Mouse (Mus musculus): ENCODE data around the gene Syvn1.

Gene Syvn1

GRCm38 (mm10) chr19:6046294-6047153 lies at the start of gene Syvn1:
Gene Syvn1 (plus strand): TSS chr19:6046576.
- CTCF ChIA-PET: interaction anchor here (0.6 to 1.5 kb wide), 5 partner anchors 22 to 558 kb away, joined by 3 to 12 read pairs (median 3); partner anchors contain the start of genes Capn1 and Tm7sf2

- CTCF ChIA-PET: no interaction called here
Observed at GRCm38 (mm10) chr19:5998180-5998579, 48.2 kb upstream of the Syvn1 start.

- CTCF ChIA-PET: no interaction called here
Observed at GRCm38 (mm10) chr19:5999969-6000368, 46.4 kb upstream of the Syvn1 start.

GRCm38 (mm10) chr19:6005541-6005940 lies 40.8 kb upstream of the Syvn1 start:
- CTCF ChIA-PET: no interaction called here

- CTCF ChIA-PET: no interaction called here
Observed at GRCm38 (mm10) chr19:6007013-6007412, 39.4 kb upstream of the Syvn1 start.

GRCm38 (mm10) chr19:6009137-6009536 lies 37.2 kb upstream of the Syvn1 start:
- CTCF ChIA-PET: no interaction called here

- CTCF ChIA-PET: interaction anchor here (0.6 kb wide), 1 partner anchor 34 kb away, joined by 4 read pairs; no protein-coding TSS in a partner anchor
Observed at GRCm38 (mm10) chr19:6013691-6014090, 32.7 kb upstream of the Syvn1 start.

- CTCF ChIA-PET: interaction anchor here (0.6 to 1.4 kb wide), 4 partner anchors 10 to 49 kb away, joined by 3 to 5 read pairs (median 4); partner anchors contain the start of gene Syvn1
Observed at GRCm38 (mm10) chr19:6014991-6015510, 31.3 kb upstream of the Syvn1 start.

- CTCF ChIA-PET: interaction anchor here (0.7 to 1.4 kb wide), 4 partner anchors 9 to 263 kb away, joined by 3 to 5 read pairs (median 4); partner anchors contain the start of gene Syvn1
Observed at GRCm38 (mm10) chr19:6015511-6016315, 30.7 kb upstream of the Syvn1 start, which contains the start of gene Capn1. Gene Capn1 (minus strand): TSS chr19:6015897.

- CTCF ChIA-PET: interaction anchor here (0.7 to 1.4 kb wide), 2 partner anchors 51 to 262 kb away, joined by 3 to 4 read pairs; no protein-coding TSS in a partner anchor
Observed at GRCm38 (mm10) chr19:6016532-6016931, 29.8 kb upstream of the Syvn1 start.

GRCm38 (mm10) chr19:6018142-6019089 lies 28.0 kb upstream of the Syvn1 start:
- CTCF ChIA-PET: interaction anchor here (0.7 to 1.0 kb wide), 2 partner anchors 52 to 60 kb away, joined by 4 to 23 read pairs; no protein-coding TSS in a partner anchor

- CTCF ChIA-PET: interaction anchor here (0.6 kb wide), 1 partner anchor 52 kb away, joined by 3 read pairs; no protein-coding TSS in a partner anchor
Observed at GRCm38 (mm10) chr19:6020276-6020675, 26.1 kb upstream of the Syvn1 start.

- CTCF ChIA-PET: interaction anchor here (0.9 kb wide), 1 partner anchor 103 kb away, joined by 4 read pairs; no protein-coding TSS in a partner anchor
Observed at GRCm38 (mm10) chr19:6023059-6023458, 23.3 kb upstream of the Syvn1 start.

GRCm38 (mm10) chr19:6023930-6024329 lies 22.4 kb upstream of the Syvn1 start:
- CTCF ChIA-PET: no interaction called here

GRCm38 (mm10) chr19:6028991-6029390 lies 17.4 kb upstream of the Syvn1 start:
- CTCF ChIA-PET: no interaction called here

- CTCF ChIA-PET: no interaction called here
Observed at GRCm38 (mm10) chr19:6029426-6029825, 16.9 kb upstream of the Syvn1 start.

- CTCF ChIA-PET: no interaction called here
Observed at GRCm38 (mm10) chr19:6030520-6031280, 15.7 kb upstream of the Syvn1 start.

GRCm38 (mm10) chr19:6035966-6036585 lies 10.3 kb upstream of the Syvn1 start:
- CTCF ChIA-PET: no interaction called here

- CTCF ChIA-PET: interaction anchor here (0.7 to 1.4 kb wide), 2 partner anchors 12 to 41 kb away, joined by 3 read pairs; no protein-coding TSS in a partner anchor
Observed at GRCm38 (mm10) chr19:6037695-6038094, 8.7 kb upstream of the Syvn1 start.
